Mouse (Mus musculus) bone marrow, adult 2 months (tissue): ENCODE measurements around the gene Mtnr1b.

ENCODE experiments used
- CTCF ChIP-seq: fragments of 200-500 bp; IDR thresholded peaks from 2 replicates; pipeline ENCODE4 v1.5.1; 2011; ENCODE audit warnings: low read length, control low read depth; ENCODE audit not compliant: control insufficient read depth, insufficient read depth
- POLR2A ChIP-seq: fragments of 200-500 bp; IDR thresholded peaks from 2 replicates; pipeline ENCODE4 v1.6.1; 2011; ENCODE audit warnings: low read depth, mild to moderate bottlenecking, control low read depth, low read length, borderline replicate concordance; ENCODE audit not compliant: control insufficient read depth

- TF ChIP-seq CTCF (no peak), POLR2A (no peak)
Measured at GRCm38 (mm10) chr9:15813002-15813911, 61.1 kb downstream of the Mtnr1b start.
